ENCODE assay signal across 12 mouse cellular contexts in the genomic region with DNA sequence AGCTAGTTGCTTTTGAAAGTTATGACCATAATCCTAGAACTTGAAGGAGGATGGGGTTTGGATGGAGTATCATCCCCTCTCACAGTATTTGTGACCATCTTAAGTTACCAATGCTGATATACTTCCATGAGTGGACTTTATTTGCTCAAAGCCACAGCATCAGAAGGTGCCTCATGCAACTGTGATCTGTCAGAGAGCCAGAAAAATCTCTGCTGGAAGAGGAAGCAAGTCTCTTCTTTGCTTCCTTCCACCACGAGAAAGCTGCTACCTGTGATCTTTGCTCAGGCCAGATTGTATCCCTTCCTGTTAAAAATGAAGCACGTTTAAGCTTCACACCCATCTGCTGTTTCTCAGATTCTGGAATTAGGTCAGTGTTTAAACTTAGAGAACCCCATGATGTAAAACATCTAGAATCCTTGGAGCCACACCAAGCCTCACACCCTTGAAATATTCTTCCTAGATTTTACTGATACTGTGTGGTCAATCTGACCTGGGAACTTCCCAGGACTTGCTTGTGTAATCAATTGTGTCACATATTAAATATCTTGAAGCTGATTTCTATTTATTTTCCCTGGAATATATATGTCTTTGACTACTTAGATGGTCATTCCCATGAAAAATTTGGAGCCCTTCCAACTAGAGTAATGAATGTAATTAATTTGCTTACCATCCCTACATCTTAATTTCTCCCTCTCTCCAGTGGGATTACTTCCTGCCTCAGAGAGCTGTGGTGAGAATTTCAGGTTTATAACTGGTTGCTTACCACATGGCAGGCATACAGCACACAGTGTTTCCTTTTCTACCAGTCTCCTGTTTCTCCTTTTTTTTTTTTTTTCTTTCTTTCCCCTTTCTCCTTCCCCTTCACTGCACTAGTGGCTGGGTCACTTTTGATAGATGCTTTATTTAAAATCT. TPM values are rescaled to one million over a fixed set of nuclear protein-coding genes. Genes with fewer than 3 reads are reported as not detected.
A peak's percentile ranks its signal among the peaks of the same experiment; 100 is the strongest.
DNase-seq lines count a peak whose midpoint lies in the region; ATAC-seq lines count a peak whose summit lies in the region.
"Had no signal": no experiment of that assay in that cellular context is flagged by ENCODE, and none has a peak within 500 bp of the region (broad histone marks: within the 10 kb centered on the region; RNA-seq: fewer than 3 reads in every experiment).

No protein-coding gene starts in this region.

- 50% methylated on average over 2 of the region's 2 CpGs for WGBS in hindbrain, embryonic 16.5 days

- no peaks in the 10 kb centered on the region for H3K36me3 ChIP-seq in hindbrain, embryonic 16.5 days (ENCODE audit: control insufficient read depth, insufficient read depth, low read length)
- H3K36me3 ChIP-seq: embryonic facial prominence, embryonic 12.5 days had no signal

- ATAC-seq in hindbrain, embryonic 16.5 days = peak; percentile 83

- H3K9me3 ChIP-seq in hindbrain, embryonic 16.5 days (ENCODE audit: control insufficient read depth, low read length) = no peaks in the 10 kb centered on the region
- H3K9me3 ChIP-seq: embryonic facial prominence, embryonic 12.5 days had no signal

- H3K4me1 ChIP-seq in hindbrain, embryonic 16.5 days (ENCODE audit: control insufficient read depth, insufficient read depth, low read depth, low read length) = no peaks in the 10 kb centered on the region
- H3K4me1 ChIP-seq: embryonic facial prominence, embryonic 12.5 days had no signal

- DNase-seq in heart, postnatal 10 days = peak; percentile 3
- DNase-seq in heart, postnatal 36 days = no peak
- peak; percentile 8 for DNase-seq in retina, postnatal 7 days (ENCODE audit: low read depth, low spot score)
- DNase-seq in retina, postnatal 1 day = no peak
- no peak for DNase-seq in lung, postnatal 36 days
- DNase-seq in lung, postnatal 4 days = no peak
- no peak for DNase-seq in heart, postnatal 25 days (ENCODE audit: low spot score)
- DNase-seq: heart, adult 18-20 months; lung, postnatal 10 days; thymus, postnatal 36 days had no signal

- no peak overlapping the region for H3K4me3 ChIP-seq in hindbrain, embryonic 16.5 days (ENCODE audit: low read length)
- H3K4me3 ChIP-seq: embryonic facial prominence, embryonic 12.5 days had no signal

- no peak overlapping the region for H3K9ac ChIP-seq in hindbrain, embryonic 16.5 days (ENCODE audit: low read depth, low read length)
- H3K9ac ChIP-seq: embryonic facial prominence, embryonic 12.5 days had no signal

- intact Hi-C loops in heart, postnatal 10 days (cut with DNase I) = no loop called here
- intact Hi-C loops in heart, postnatal 36 days (cut with DNase I) = no loop called here
- intact Hi-C loops in heart, postnatal 25 days (cut with DNase I) = no loop called here

- H3K27me3 ChIP-seq in hindbrain, embryonic 16.5 days (replicated peaks; ENCODE audit: control insufficient read depth, insufficient read depth, low read length) = no peaks in the 10 kb centered on the region
- H3K27me3 ChIP-seq: embryonic facial prominence, embryonic 12.5 days had no signal

- no peak overlapping the region for H3K27ac ChIP-seq in hindbrain, embryonic 16.5 days (ENCODE audit: low read depth, low read length)
- H3K27ac ChIP-seq: embryonic facial prominence, embryonic 12.5 days had no signal

- no peak overlapping the region for H3K4me2 ChIP-seq in hindbrain, embryonic 16.5 days (ENCODE audit: low read length)
- H3K4me2 ChIP-seq: embryonic facial prominence, embryonic 12.5 days had no signal

RNA-seq across cellular contexts. Expression of a gene that starts 56.5 kb away (rescaled TPM):
- under 1 TPM; 0.10 to 0.12 TPM for total RNA-seq in heart, postnatal 10 days (2021)
- under 1 TPM in 1 of 2 experiments, not detected in 1; 0.06 TPM for total RNA-seq in heart, postnatal 36 days (2021)
- polyA plus RNA-seq in hindbrain, embryonic 16.5 days (2015; fragmentation: Nextera tagmentation; extraction: Ambion mirVana) = 5.4 and 5.6 TPM in 2 replicates
- under 1 TPM in 1 of 2 experiments, not detected in 1; 0.06 TPM for total RNA-seq in heart, postnatal 25 days (2021)
- total RNA-seq: heart, adult 18-20 months had no signal

Comparison
In these comparisons a context has a peak if more than half of its experiments do, and no peak if none do; other contexts are left out.
1. DNase-seq: peak in heart, postnatal 10 days (2 of 2) and retina, postnatal 7 days (single experiment); none in heart, postnatal 36 days (0 of 2), retina, postnatal 1 day (single experiment), lung, postnatal 36 days (single experiment), lung, postnatal 4 days (0 of 2) and heart, postnatal 25 days (single experiment).